Mouse (Mus musculus) liver, embryonic 11.5 days (tissue): ENCODE measurements around the gene Zdhhc17. TPM values are rescaled to one million over a fixed set of nuclear protein-coding genes. Genes with fewer than 3 reads are reported as not detected.

Experiments
- ATAC-seq: fragments of 200-750 bp; cut with Nextera tagmentation; replicated peaks from 2 replicates; pipeline ENCODE4 v1.8.0; 2017; ENCODE audit warnings: moderate number of reproducible peaks, mild to moderate bottlenecking, moderate TSS enrichment, moderate library complexity; ENCODE audit not compliant: low FRiP score
- DNase-seq: peaks from one replicate; pipeline ENCODE4 v3.0.0-alpha.2; 2017; ENCODE audit warnings: low spot score
- H3K27ac ChIP-seq: fragments of 300-500 bp; sonication (generic); 2 replicates; pipeline ENCODE4 v1.5.1; 2014; ENCODE audit warnings: mild to moderate bottlenecking, low read depth, low read length, control low read depth
- H3K27me3 ChIP-seq: fragments of 300-500 bp; sonication (generic); replicated peaks from 2 replicates; pipeline ENCODE4 v1.6.1; 2014; ENCODE audit warnings: low read length, mixed read lengths; ENCODE audit not compliant: control insufficient read depth, insufficient read depth
- H3K36me3 ChIP-seq: fragments of 300-500 bp; sonication (generic); 2 replicates; pipeline ENCODE4 v1.6.1; 2014; ENCODE audit warnings: mild to moderate bottlenecking, low read length, moderate library complexity, mixed read lengths; ENCODE audit not compliant: control insufficient read depth, insufficient read depth
- H3K4me1 ChIP-seq: fragments of 300-500 bp; sonication (generic); replicated peaks from 2 replicates; pipeline ENCODE4 v1.6.1; 2014; ENCODE audit warnings: low read length, mixed read lengths; ENCODE audit not compliant: control insufficient read depth, insufficient read depth
- H3K4me2 ChIP-seq: fragments of 300-500 bp; sonication (generic); 2 replicates; pipeline ENCODE4 v1.6.1; 2014; ENCODE audit warnings: mild to moderate bottlenecking, control low read depth, moderate library complexity
- H3K4me3 ChIP-seq: fragments of 300-500 bp; sonication (generic); 2 replicates; pipeline ENCODE4 v1.5.1; 2014; ENCODE audit warnings: low read depth, low read length, control low read depth
- H3K9ac ChIP-seq: fragments of 300-500 bp; sonication (generic); 2 replicates; pipeline ENCODE4 v1.6.1; 2014; ENCODE audit warnings: low read depth, low read length, control low read depth
- H3K9me3 ChIP-seq: fragments of 300-500 bp; sonication (generic); 2 replicates; pipeline ENCODE4 v1.6.1; 2016; ENCODE audit warnings: low read length, inconsistent platforms, mixed read lengths; ENCODE audit not compliant: control insufficient read depth
- whole genome bisulfite sequencing: fragments of 180-500 bp; shearing (Covaris S2); extraction: QIAGEN DNeasy Blood & Tissue Kit; methylation state at CpG from one replicate; pipeline ENCODE4 v1.1.7; 2014; 5-methylcytosine and 5-hydroxymethylcytosine counted together
- polyA plus RNA-seq: library from polyadenylated mRNA; unstranded; fragments of >200 nt; fragmentation: Nextera tagmentation; extraction: Ambion mirVana; gene quantifications from 2 replicates; pipeline ENCODE4 v1.2.1, GENCODE M21; 2014

Zdhhc17 gene
- polyA plus RNA-seq, 1 experiment from 2014 or later, result 14.7 TPM

DNA sequence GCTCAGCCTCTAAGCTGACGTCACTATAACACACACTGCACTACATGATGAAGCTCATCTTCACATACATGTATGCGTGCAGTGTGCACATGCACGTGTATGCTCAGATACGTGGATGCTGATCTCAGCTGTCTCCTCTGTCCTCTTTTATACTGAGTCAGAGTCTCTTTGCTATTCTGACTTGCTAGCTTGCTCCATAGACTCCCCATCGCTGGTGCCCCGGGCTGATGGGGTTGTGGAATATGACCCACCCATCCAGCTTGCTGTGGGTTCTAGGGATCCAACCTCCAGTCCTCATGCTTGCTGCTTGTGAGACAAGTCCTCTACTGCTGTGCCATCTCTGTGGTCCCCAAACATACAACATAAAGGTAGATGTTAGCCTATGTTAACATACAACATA is 51.1 kb downstream of the Zdhhc17 start:
- H3K4me3 ChIP-seq, result no peak overlapping the region
- ATAC-seq (no peak), DNase-seq (no peak)
- no peak overlapping the region for H3K4me2 ChIP-seq
- no peaks in the 10 kb centered on the region for H3K27me3 ChIP-seq
- H3K36me3 ChIP-seq, result peaks cover 2% of the 10 kb centered on the region; the same call in 1 of the 2 replicates
- no peaks in the 10 kb centered on the region for H3K4me1 ChIP-seq
- H3K9ac ChIP-seq, result no peak overlapping the region
- no peak overlapping the region for H3K27ac ChIP-seq
- WGBS, result 91% methylated on average over 6 of the region's 6 CpGs
- no peaks in the 10 kb centered on the region for H3K9me3 ChIP-seq

DNA sequence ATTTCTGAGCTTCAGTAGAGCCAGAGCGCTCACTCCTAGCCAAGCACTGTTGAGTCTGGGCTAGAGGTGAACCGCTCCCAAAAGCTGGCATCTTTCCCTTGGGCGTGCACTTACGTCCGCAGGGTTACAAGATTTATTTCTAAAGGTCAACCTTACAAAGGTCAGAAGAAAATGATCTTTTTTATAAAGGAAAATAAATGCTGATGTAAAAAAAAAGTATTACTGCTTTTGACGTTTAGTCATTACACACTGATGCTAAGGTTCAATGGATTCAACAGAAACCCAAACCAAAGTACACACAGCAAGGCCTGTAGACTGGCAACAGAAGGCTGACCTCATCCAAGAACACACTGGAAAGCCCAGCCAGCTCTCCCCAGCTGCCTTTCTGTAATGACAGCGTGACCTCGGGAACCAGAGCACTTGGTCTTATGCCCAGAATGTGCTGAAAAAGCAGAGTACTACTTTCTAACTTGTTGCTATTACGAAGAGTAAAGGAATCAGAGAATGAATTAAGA is 56.9 kb downstream of the Zdhhc17 start:
- Histone ChIP-seq H3K27me3 (no peaks in the 10 kb centered on the region), H3K36me3 (peaks cover 5% of the 10 kb centered on the region; the same call in 1 of the 2 replicates), H3K9ac (no peak overlapping the region), H3K27ac (no peak overlapping the region), H3K4me3 (no peak overlapping the region), H3K4me1 (no peaks in the 10 kb centered on the region), H3K4me2 (no peak overlapping the region), H3K9me3 (no peaks in the 10 kb centered on the region)
- 91% methylated on average over 9 of the region's 9 CpGs for WGBS
- ATAC-seq (no peak), DNase-seq (no peak)

- no peak overlapping the region for H3K27ac ChIP-seq
- H3K27me3 ChIP-seq, result no peaks in the 10 kb centered on the region
- no peak overlapping the region for H3K4me3 ChIP-seq
- no peak for DNase-seq
- no peak overlapping the region for H3K9ac ChIP-seq
- H3K4me1 ChIP-seq, result no peaks in the 10 kb centered on the region
- peaks cover 7% of the 10 kb centered on the region; the same call in 1 of the 2 replicates for H3K36me3 ChIP-seq
- no peak for ATAC-seq
- 84% methylated on average over 8 of the region's 8 CpGs for WGBS
- H3K4me2 ChIP-seq, result no peak overlapping the region
- no peaks in the 10 kb centered on the region for H3K9me3 ChIP-seq
Measured at GRCm38 (mm10) chr10:110952271-110952670, 57.7 kb downstream of the Zdhhc17 start.

- Histone ChIP-seq H3K4me2 (no peak overlapping the region), H3K4me1 (no peaks in the 10 kb centered on the region), H3K9me3 (no peaks in the 10 kb centered on the region), H3K36me3 (peaks cover 6% of the 10 kb centered on the region; the same call in 1 of the 2 replicates), H3K27me3 (no peaks in the 10 kb centered on the region), H3K4me3 (no peak overlapping the region), H3K9ac (no peak overlapping the region), H3K27ac (no peak overlapping the region)
- no peak for ATAC-seq
- DNase-seq, result no peak
- 74% methylated on average over 4 of the region's 4 CpGs for WGBS
Measured at GRCm38 (mm10) chr10:110951748-110952147, 58.2 kb downstream of the Zdhhc17 start.

- DNase-seq (no peak), ATAC-seq (no peak)
- WGBS, result 72% methylated on average over 1 of the region's 1 CpGs
- Histone ChIP-seq H3K36me3 (peaks cover 6% of the 10 kb centered on the region; the same call in 1 of the 2 replicates), H3K4me2 (no peak overlapping the region), H3K4me1 (no peaks in the 10 kb centered on the region), H3K9ac (no peak overlapping the region), H3K27me3 (no peaks in the 10 kb centered on the region), H3K9me3 (no peaks in the 10 kb centered on the region), H3K4me3 (no peak overlapping the region), H3K27ac (no peak overlapping the region)
Measured at GRCm38 (mm10) chr10:110951112-110951511, 58.8 kb downstream of the Zdhhc17 start.

GRCm38 (mm10) chr10:110947574-110947973 is 62.4 kb downstream of the Zdhhc17 start:
- no peaks in the 10 kb centered on the region for H3K27me3 ChIP-seq
- no peak overlapping the region for H3K4me3 ChIP-seq
- no peak overlapping the region for H3K9ac ChIP-seq
- no peak overlapping the region for H3K27ac ChIP-seq
- no peaks in the 10 kb centered on the region for H3K9me3 ChIP-seq
- no peak for ATAC-seq
- H3K4me1 ChIP-seq, result no peaks in the 10 kb centered on the region
- no peak overlapping the region for H3K4me2 ChIP-seq
- no peak for DNase-seq
- 85% methylated on average over 4 of the region's 4 CpGs for WGBS
- peaks cover 8% of the 10 kb centered on the region; the same call in 1 of the 2 replicates for H3K36me3 ChIP-seq

DNA sequence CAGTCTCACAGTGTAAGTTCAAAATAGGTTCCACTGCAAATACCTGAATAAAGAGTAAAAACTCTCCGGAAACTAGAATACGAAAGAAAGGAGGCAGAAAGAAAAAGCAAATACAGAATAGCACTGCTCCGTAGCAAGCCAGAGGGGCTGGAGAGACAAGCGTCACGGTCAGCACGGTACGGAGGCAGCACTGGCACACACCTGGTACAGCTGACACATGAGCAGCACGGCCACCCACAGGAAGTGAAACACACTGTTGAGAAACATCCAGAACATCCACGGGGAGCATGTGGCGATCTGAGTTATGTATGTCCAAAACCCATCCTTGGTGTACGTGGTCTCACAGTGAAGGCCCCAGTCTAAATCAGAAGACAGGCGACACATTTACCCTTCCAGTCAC is 64.0 kb downstream of the Zdhhc17 start:
- Histone ChIP-seq H3K4me2 (no peak overlapping the region), H3K4me3 (no peak overlapping the region), H3K9ac (no peak overlapping the region), H3K36me3 (peaks cover 10% of the 10 kb centered on the region; the same call in 1 of the 2 replicates), H3K27ac (no peak overlapping the region), H3K4me1 (no peaks in the 10 kb centered on the region), H3K27me3 (no peaks in the 10 kb centered on the region), H3K9me3 (no peaks in the 10 kb centered on the region)
- WGBS, result 92% methylated on average over 12 of the region's 12 CpGs
- DNase-seq (no peak), ATAC-seq (no peak)

DNA sequence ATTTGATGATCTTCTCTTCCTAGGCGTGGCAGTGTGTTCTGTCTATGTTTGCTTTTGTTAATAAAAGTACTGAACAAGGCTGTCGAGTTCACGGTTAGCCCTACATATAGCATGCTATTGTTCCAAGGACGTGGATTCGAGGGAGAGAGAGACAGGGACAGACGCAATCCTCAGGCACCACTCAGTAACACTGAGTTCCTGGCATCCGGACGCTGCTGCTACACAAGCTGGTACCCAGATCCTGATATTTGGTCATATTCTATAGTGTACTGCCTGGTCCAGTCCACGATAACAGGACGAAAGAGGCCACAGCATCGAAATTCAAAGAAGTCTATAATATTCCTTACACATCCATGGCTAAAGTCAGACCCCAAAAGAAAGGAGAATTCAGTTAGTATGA is 65.8 kb downstream of the Zdhhc17 start:
- Histone ChIP-seq H3K27me3 (no peaks in the 10 kb centered on the region), H3K9ac (no peak overlapping the region), H3K4me2 (no peak overlapping the region), H3K4me1 (no peaks in the 10 kb centered on the region), H3K36me3 (peaks cover 11% of the 10 kb centered on the region; the same call in 1 of the 2 replicates), H3K4me3 (no peak overlapping the region), H3K27ac (no peak overlapping the region), H3K9me3 (no peaks in the 10 kb centered on the region)
- DNase-seq (no peak), ATAC-seq (no peak)
- 90% methylated on average over 11 of the region's 11 CpGs for WGBS

DNA sequence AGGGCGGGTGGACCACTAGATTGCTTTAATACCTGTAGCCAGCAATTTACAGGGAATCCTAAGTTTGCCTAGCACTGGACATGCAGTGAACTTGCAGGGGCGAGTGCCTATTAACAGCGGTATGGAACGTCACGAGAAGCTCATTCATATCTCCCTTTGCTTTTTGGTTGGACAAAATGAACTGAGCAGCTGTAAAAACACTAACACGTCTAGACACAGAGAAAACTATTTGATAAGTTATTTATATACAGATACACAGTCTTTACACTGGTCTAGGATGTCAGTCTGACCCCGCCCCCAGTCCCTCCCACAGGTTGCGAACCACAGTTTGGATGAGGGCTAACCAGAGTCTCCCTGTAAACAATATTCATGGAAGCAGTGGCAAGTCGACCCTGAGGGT is 67.1 kb downstream of the Zdhhc17 start:
- Histone ChIP-seq H3K27ac (no peak overlapping the region), H3K27me3 (no peaks in the 10 kb centered on the region), H3K4me3 (no peak overlapping the region), H3K36me3 (peaks cover 11% of the 10 kb centered on the region; the same call in 1 of the 2 replicates), H3K9ac (no peak overlapping the region), H3K4me2 (no peak overlapping the region), H3K4me1 (no peaks in the 10 kb centered on the region), H3K9me3 (no peaks in the 10 kb centered on the region)
- 85% methylated on average over 9 of the region's 9 CpGs for WGBS
- no peak for ATAC-seq
- no peak for DNase-seq
